Mouse (Mus musculus) forebrain, embryonic 12.5 days (tissue): ENCODE measurements around the gene Lamb3. TPM values are rescaled to one million over a fixed set of nuclear protein-coding genes. Genes with fewer than 3 reads are reported as not detected.

Experiments used
- ATAC-seq: fragments of 200-750 bp; cut with Nextera tagmentation; 2 replicates; pipeline ENCODE4 v1.8.0; 2017; ENCODE audit warnings: moderate TSS enrichment; ENCODE audit not compliant: low FRiP score
- H3K27ac ChIP-seq: fragments of 300-500 bp; sonication (generic); 2 replicates; pipeline ENCODE4 v1.5.1; 2016; ENCODE audit warnings: mild to moderate bottlenecking
- H3K27me3 ChIP-seq: fragments of 300-500 bp; sonication (generic); 2 replicates; pipeline ENCODE4 v1.6.1; 2016; ENCODE audit warnings: mild to moderate bottlenecking
- H3K36me3 ChIP-seq: fragments of 300-500 bp; sonication (generic); replicated peaks from 2 replicates; pipeline ENCODE4 v1.6.1; 2016; ENCODE audit warnings: mild to moderate bottlenecking
- H3K4me1 ChIP-seq: fragments of 300-500 bp; sonication (generic); 2 replicates; pipeline ENCODE4 v1.6.1; 2016
- H3K4me2 ChIP-seq: fragments of 300-500 bp; sonication (generic); 2 replicates; pipeline ENCODE4 v1.6.1; 2016; ENCODE audit warnings: mild to moderate bottlenecking, moderate library complexity
- H3K4me3 ChIP-seq: fragments of 300-500 bp; sonication (generic); replicated peaks from 2 replicates; pipeline ENCODE4 v1.5.1; 2016; ENCODE audit warnings: mild to moderate bottlenecking
- H3K9ac ChIP-seq: fragments of 300-500 bp; sonication (generic); 2 replicates; pipeline ENCODE4 v1.6.1; 2016; ENCODE audit warnings: mild to moderate bottlenecking
- H3K9me3 ChIP-seq: fragments of 300-500 bp; sonication (generic); 2 replicates; pipeline ENCODE4 v1.6.1; 2016
- WGBS: fragments of 180-500 bp; shearing (Covaris S2); methylation state at CpG from one replicate; pipeline ENCODE4 v1.1.7; 2016; 5-methylcytosine and 5-hydroxymethylcytosine counted together
- polyA plus RNA-seq: library from polyadenylated mRNA; unstranded; fragments of >200 nt; fragmentation: Nextera tagmentation; extraction: Ambion mirVana; gene quantifications from 2 replicates; pipeline ENCODE4 v1.2.1, GENCODE M21; 2016

Lamb3 gene
- polyA plus RNA-seq, 1 experiment from 2014 or later = 0.77 TPM

DNA sequence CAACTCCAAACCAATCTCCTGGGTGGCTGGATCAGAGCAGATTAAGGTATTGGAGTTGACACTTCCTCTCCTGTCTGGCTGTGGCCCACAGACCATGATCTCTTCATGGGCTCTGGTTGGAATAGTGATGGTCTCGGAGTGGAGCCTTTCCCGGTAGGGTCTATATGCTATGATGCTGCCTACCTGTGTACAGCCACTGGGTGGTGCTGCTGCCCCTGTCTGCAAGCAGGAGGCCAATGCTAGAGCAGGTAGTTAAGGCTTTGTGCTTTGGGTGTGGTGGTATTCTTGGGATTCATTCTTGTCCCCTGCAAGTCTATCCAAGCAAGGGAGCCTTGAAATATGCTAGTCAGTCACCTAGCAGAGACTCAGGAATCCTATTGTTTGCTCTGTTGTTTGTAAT, 679 bp downstream of the Lamb3 start:
- no peak for ATAC-seq
- Histone ChIP-seq H3K27me3 (no peaks in the 10 kb centered on the region), H3K27ac (no peak overlapping the region), H3K4me3 (no peak overlapping the region), H3K9ac (no peak overlapping the region), H3K9me3 (no peaks in the 10 kb centered on the region), H3K4me2 (no peak overlapping the region), H3K36me3 (no peaks in the 10 kb centered on the region), H3K4me1 (no peaks in the 10 kb centered on the region)
- 48% methylated on average over 2 of the region's 2 CpGs for WGBS

DNA sequence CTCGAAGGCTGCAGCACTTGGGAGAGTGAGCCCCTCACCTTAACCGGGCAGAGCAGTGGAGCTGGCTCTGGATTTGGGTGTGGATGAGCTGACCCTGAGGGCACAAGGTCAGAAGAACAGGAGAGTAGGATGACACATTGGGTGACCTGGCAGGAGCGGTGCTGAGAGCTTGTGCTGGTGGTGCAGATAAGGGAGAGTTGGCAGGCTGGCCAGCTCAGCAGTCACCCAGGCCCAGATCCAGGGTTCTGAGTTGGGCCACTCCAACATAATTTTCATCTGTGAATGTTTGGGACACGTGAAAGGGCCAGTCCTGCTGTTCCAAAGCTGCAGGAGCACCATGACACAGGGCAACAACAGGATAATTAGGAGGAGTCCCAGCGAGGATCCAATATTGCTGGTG, 3.9 kb downstream of the Lamb3 start:
- Histone ChIP-seq H3K27ac (no peak overlapping the region), H3K36me3 (no peaks in the 10 kb centered on the region), H3K4me2 (no peak overlapping the region), H3K9me3 (no peaks in the 10 kb centered on the region), H3K27me3 (no peaks in the 10 kb centered on the region), H3K4me1 (no peaks in the 10 kb centered on the region), H3K9ac (no peak overlapping the region), H3K4me3 (no peak overlapping the region)
- ATAC-seq = no peak
- WGBS = 78% methylated on average over 5 of the region's 5 CpGs

DNA sequence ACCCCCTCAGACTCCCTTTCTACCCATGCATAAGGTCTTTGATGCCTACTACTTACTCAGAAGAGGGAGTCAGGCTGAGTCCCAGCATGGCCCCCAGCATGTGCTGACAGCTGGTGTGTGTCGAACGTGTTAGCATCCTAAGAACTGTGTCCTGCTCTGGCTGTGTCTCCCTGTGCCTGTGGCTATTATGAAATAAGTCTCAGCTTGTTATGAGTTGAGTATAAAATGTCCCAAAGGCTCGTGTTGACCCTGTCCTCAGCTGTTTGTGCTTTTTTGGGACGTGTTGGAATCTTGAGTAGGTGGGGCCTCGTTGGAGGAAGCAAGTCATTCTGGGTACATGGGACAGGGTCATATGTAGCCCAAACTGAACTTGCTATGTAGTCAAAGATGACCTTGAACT, 6.6 kb downstream of the Lamb3 start:
- ATAC-seq = no peak
- 84% methylated on average over 5 of the region's 5 CpGs for WGBS

DNA sequence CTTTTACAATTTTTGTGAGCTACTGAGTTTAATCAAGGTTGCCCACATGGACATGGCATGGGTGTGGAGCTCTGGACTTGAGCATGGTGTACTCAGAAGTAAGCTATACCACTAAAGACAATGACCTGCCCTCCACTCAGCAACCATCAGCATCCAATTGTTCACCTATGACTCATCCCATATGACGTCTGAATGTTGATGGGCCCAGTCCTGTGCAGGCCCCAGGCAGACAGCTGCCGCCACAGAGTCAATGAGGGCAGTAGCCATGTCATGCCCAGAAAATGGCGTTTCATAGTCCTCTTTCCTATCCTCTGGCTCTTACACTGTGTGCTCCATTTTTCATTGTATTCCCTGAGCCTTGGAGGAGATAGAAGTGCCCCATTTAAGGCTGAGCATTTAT, 8.5 kb downstream of the Lamb3 start:
- Histone ChIP-seq H3K4me2 (no peak overlapping the region), H3K36me3 (no peaks in the 10 kb centered on the region), H3K27me3 (no peaks in the 10 kb centered on the region), H3K9ac (no peak overlapping the region), H3K4me1 (no peaks in the 10 kb centered on the region), H3K9me3 (no peaks in the 10 kb centered on the region), H3K27ac (no peak overlapping the region), H3K4me3 (no peak overlapping the region)
- WGBS = 84% methylated on average over 3 of the region's 3 CpGs
- ATAC-seq = no peak

More for the DNA sequence above, 6.6 kb downstream of the Lamb3 start:
- Histone ChIP-seq H3K4me3 (no peak overlapping the region), H3K27ac (no peak overlapping the region), H3K9ac (no peak overlapping the region), H3K36me3 (no peaks in the 10 kb centered on the region), H3K4me2 (no peak overlapping the region), H3K4me1 (no peaks in the 10 kb centered on the region), H3K9me3 (no peaks in the 10 kb centered on the region), H3K27me3 (no peaks in the 10 kb centered on the region)

DNA sequence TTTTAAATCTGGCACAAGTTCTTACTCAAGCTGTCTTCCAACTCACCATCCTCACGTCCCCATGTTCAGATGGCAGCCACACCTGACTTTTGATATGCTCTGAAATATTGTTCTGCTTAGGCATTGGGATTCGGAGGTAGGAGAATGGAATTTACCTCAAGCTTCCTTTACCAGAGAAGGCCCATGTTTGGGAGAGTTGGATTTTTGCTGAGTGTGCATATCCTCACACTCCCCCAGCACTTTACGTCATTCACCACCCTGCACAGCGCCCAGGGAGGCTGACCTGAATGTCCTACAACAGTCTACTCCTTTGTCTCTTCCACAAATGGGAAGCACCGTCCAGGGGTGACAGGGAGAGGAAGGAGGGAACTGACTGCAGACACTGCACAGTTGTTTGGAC, 12.9 kb downstream of the Lamb3 start:
- H3K27ac ChIP-seq = no peak overlapping the region
- no peaks in the 10 kb centered on the region for H3K36me3 ChIP-seq
- H3K9ac ChIP-seq = no peak overlapping the region
- no peaks in the 10 kb centered on the region for H3K9me3 ChIP-seq
- WGBS = 75% methylated on average over 5 of the region's 5 CpGs
- no peaks in the 10 kb centered on the region for H3K27me3 ChIP-seq
- ATAC-seq = no peak
- no peak overlapping the region for H3K4me3 ChIP-seq
- H3K4me1 ChIP-seq = peaks cover 3% of the 10 kb centered on the region; the same call in 1 of the 2 replicates
- H3K4me2 ChIP-seq = no peak overlapping the region

DNA sequence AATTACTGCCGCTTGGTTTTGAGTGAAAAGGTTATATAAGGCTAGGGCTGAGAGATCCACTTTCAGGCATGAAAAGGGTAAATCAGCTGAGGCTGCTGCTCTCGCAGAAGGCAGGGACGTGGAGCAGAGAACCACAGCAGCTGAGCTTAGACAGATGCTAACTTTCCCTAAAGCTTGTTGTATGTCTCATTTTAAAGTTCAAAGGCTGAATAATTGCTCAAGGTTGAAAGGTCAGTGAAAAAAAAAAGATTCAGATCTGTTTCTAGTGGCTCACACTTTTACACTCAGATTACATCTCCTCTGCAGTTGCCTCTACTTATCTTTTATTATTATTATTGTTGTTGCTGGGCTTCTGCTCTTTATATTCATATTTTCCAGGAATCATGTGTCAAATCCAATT, 18.0 kb downstream of the Lamb3 start:
- no peak for ATAC-seq
- Histone ChIP-seq H3K9me3 (no peaks in the 10 kb centered on the region), H3K4me3 (no peak overlapping the region), H3K27ac (no peak overlapping the region), H3K9ac (no peak overlapping the region), H3K4me2 (no peak overlapping the region), H3K27me3 (no peaks in the 10 kb centered on the region), H3K4me1 (peaks cover 4% of the 10 kb centered on the region; the same call in 1 of the 2 replicates), H3K36me3 (no peaks in the 10 kb centered on the region)
- 8% methylated on average over 3 of the region's 3 CpGs for WGBS

DNA sequence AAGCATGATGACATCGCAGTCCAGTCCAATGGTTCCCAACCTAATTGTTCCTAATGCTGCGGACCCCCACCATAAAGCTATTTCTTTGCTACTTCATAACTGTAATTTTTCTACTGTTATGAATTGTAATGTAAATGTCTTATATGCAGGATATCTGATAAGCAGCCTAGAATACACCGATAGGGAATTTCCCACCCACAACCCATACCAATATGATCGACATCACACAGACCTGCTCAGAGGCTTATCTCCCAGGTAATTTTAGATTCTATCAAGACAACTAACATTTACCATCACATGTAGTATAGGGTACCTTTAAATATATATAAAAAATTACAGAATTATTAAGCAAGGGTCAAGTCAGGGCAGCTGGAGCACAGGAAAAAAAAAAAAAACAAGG, 18.6 kb downstream of the Lamb3 start:
- no peak overlapping the region for H3K27ac ChIP-seq
- H3K4me2 ChIP-seq = no peak overlapping the region
- no peak overlapping the region for H3K4me3 ChIP-seq
- H3K9ac ChIP-seq = no peak overlapping the region
- H3K27me3 ChIP-seq = no peaks in the 10 kb centered on the region
- H3K4me1 ChIP-seq = peaks cover 4% of the 10 kb centered on the region; the same call in 1 of the 2 replicates
- H3K36me3 ChIP-seq = no peaks in the 10 kb centered on the region
- no peak for ATAC-seq
- 95% methylated on average over 4 of the region's 4 CpGs for WGBS
- H3K9me3 ChIP-seq = no peaks in the 10 kb centered on the region

DNA sequence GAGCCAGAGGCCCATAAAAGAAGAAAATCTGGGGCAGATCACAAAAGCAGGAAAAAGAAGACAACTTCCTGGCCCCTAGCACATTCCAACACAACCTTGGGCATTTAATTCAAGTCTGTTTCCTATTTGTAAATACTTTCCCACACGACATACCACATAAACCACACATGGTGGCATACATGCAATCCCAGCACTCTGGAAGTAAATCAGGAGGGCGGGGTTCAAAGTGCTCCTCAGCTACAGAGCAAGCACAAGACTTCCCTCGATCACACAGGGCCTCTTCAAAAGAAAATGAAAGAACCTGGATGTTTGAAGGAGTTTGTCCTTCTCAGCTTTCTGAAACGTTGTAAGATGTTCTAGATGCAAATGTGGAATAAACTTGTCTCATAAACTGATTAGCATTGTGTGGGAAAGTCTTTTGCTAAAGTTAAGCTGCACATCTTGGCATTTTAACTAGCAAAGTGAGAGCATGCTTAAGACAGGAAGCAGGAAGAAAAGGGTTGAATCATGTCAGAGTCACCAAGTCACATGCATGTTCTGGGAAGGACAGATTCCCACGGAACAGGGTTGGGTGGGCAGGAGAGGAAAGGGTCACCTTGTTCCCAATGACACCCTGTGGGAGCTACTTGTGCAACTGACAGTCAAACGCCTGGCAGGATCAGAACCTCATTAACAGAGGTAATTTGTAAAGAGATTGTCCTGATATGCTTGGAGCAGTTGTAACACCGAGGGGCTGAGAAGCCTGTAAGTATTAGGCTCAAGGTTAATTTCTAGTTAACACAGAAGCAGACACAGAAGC, 19.4 kb downstream of the Lamb3 start:
- ATAC-seq = no peak
- Histone ChIP-seq H3K9ac (no peak overlapping the region), H3K4me2 (no peak overlapping the region), H3K4me3 (no peak overlapping the region), H3K4me1 (peaks cover 4% of the 10 kb centered on the region; the same call in 1 of the 2 replicates), H3K9me3 (no peaks in the 10 kb centered on the region), H3K36me3 (no peaks in the 10 kb centered on the region), H3K27me3 (no peaks in the 10 kb centered on the region), H3K27ac (no peak overlapping the region)
- WGBS = 54% methylated on average over 7 of the region's 7 CpGs

DNA sequence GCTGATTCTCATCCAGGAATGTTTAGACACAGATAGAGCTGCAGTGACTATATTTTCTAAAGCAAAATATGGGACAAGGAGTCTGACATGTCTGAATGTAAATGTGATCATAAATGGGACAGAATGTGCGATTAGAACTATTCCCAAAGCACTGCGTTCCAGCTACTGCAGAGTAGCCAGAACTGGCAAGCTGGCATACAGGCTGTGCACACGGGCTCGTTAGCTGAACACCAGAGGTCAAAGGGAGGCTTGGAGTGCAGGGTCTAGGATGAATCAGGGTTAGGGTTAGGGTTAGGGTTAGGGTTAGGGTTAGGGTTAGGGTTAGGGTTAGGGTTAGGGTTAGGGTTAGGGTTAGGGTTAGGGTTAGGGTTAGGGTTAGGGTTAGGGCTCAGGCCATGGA, 20.0 kb downstream of the Lamb3 start:
- H3K4me2 ChIP-seq = no peak overlapping the region
- H3K4me1 ChIP-seq = peaks cover 4% of the 10 kb centered on the region; the same call in 1 of the 2 replicates
- H3K9ac ChIP-seq = no peak overlapping the region
- ATAC-seq = no peak
- H3K4me3 ChIP-seq = no peak overlapping the region
- no peak overlapping the region for H3K27ac ChIP-seq
- WGBS = 67% methylated on average over 4 of the region's 4 CpGs
- H3K36me3 ChIP-seq = no peaks in the 10 kb centered on the region
- H3K27me3 ChIP-seq = no peaks in the 10 kb centered on the region
- no peaks in the 10 kb centered on the region for H3K9me3 ChIP-seq

DNA sequence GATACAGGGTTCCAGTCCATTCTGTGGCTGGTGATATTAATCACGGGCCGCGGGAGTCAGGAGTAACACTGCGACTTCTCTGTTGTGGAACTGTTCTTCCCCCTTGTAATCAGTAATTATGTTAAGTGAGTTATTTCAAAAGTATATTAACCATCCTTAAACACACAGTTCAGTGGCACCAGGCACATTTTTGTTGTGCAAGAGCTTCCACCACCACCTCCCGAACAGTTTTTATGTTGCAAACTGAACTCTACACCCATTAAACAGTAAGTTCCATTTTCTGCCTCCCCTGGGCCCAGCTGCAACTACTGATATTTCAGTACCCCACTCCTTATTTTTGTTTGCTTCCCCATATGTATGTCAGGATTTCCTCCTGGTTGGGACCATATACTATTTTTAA, 22.1 kb downstream of the Lamb3 start:
- Histone ChIP-seq H3K4me1 (peaks cover 4% of the 10 kb centered on the region; the same call in 1 of the 2 replicates), H3K4me3 (no peak overlapping the region), H3K27ac (no peak overlapping the region), H3K36me3 (no peaks in the 10 kb centered on the region), H3K9me3 (no peaks in the 10 kb centered on the region), H3K9ac (no peak overlapping the region), H3K4me2 (no peak overlapping the region), H3K27me3 (no peaks in the 10 kb centered on the region)
- WGBS = 94% methylated on average over 5 of the region's 5 CpGs
- ATAC-seq = no peak

DNA sequence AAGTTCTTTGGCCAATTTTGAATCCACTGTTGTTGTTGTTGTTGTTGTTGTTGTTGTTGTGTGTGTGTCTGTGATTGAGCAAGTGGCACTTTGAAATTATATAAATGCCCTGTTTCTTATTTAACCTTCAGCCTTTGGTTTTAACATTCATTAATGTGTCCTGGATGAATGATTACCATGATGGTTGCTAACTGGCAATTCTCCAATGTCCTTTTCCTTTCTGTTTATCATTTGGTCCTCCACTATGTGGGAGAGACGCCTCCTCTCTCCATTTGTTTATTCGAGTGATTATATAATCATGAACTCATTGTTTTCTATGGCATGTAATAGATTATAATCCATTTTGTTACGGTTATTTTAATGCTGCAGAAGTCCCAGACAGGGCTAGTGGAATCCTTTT, 23.0 kb downstream of the Lamb3 start:
- Histone ChIP-seq H3K27me3 (no peaks in the 10 kb centered on the region), H3K9me3 (no peaks in the 10 kb centered on the region), H3K36me3 (no peaks in the 10 kb centered on the region), H3K4me3 (no peak overlapping the region), H3K27ac (no peak overlapping the region), H3K4me2 (no peak overlapping the region), H3K4me1 (0 out of 2 replicates have a peak, but pooled peaks cover under 1% of the 10 kb centered on the region), H3K9ac (no peak overlapping the region)
- WGBS = 82% methylated on average over 3 of the region's 3 CpGs
- ATAC-seq = no peak

DNA sequence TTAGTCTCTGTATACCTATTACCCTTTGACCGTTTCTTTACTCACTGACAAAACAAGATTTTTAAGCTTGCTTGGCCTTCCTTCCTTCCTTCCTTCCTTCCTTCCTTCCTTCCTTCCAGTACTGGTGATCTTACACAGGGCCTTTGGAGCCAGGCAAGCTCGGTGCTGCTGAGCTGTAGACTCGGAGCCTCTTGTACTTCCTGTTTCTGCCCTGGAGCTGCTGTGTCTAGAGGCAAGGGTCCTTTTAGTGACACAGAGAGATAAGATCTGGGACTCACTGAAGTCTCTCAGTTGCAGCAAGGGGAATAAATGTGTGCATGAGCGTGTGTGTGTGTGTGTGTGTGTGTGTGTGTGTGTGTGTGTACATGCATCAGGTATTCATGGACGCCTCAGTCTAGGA, 23.4 kb downstream of the Lamb3 start:
- Histone ChIP-seq H3K27ac (no peak overlapping the region), H3K9me3 (no peaks in the 10 kb centered on the region), H3K27me3 (no peaks in the 10 kb centered on the region), H3K9ac (no peak overlapping the region), H3K4me1 (no peaks in the 10 kb centered on the region), H3K36me3 (no peaks in the 10 kb centered on the region), H3K4me2 (no peak overlapping the region), H3K4me3 (no peak overlapping the region)
- WGBS = 77% methylated on average over 5 of the region's 5 CpGs
- ATAC-seq = no peak

DNA sequence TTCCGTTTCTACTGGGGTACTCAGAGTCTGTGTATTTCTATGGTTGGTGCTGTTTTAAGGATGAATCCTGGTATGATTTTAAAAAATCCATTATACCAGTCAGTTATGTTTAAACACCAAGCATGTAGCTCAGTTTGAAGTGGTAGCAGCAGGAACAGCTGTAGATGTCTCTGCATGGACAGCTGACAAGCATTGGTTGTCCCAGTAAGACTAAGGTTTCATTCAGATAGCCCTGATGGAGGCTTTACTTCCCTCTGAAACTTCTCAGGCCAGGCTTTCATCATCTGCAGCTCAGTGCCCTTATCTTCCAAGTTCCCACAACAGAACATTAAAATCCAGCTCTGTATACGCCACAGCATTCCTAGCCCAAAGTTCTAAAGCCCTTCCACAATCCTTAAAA, 25.2 kb downstream of the Lamb3 start:
- H3K9ac ChIP-seq = no peak overlapping the region
- no peak for ATAC-seq
- 89% methylated on average over 2 of the region's 2 CpGs for WGBS

More for the DNA sequence above, 25.2 kb downstream of the Lamb3 start:
- Histone ChIP-seq H3K27me3 (no peaks in the 10 kb centered on the region), H3K4me2 (no peak overlapping the region), H3K36me3 (no peaks in the 10 kb centered on the region), H3K4me3 (no peak overlapping the region), H3K27ac (no peak overlapping the region), H3K9me3 (no peaks in the 10 kb centered on the region), H3K4me1 (no peaks in the 10 kb centered on the region)
